ENCODE assay signal across 23 mouse cellular contexts in the genomic region with DNA sequence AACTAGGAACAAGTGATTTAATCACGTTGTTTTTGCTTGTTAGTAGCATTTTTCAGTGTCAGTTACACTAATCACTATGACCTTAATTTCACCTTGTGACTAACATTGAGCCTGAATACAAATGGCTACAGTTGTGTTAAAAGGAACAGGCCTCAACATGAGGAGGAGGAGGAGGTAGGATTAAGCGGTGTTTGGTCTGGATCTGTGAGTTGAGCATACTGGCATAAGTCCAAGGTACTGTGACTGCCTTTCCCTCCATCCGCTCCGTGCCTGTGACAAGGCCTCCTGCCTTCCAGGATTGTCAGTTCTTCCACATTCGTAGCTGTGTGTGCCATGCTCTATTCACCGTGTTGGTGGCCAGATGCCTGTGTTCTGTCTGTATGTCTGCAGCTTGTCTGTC. TPM values are rescaled to one million over a fixed set of nuclear protein-coding genes. Genes with fewer than 3 reads are reported as not detected.
"Had no signal": no experiment of that assay in that cellular context is flagged by ENCODE, and none has a peak within 500 bp of the region (broad histone marks: within the 10 kb centered on the region; RNA-seq: fewer than 3 reads in every experiment).

No protein-coding gene starts in this region.

- H3K4me1 ChIP-seq: limb, embryonic 10.5 days; limb, embryonic 13.5 days; lung, embryonic 15.5 days; midbrain, embryonic 13.5 days had no signal

- ATAC-seq: liver, embryonic 12.5 days; midbrain, embryonic 13.5 days; midbrain, embryonic 16.5 days had no signal

- H3K9me3 ChIP-seq: kidney, embryonic 15.5 days; limb, embryonic 10.5 days; limb, embryonic 13.5 days; liver, embryonic 12.5 days; liver, embryonic 15.5 days; lung, embryonic 15.5 days; megakaryocyte, embryonic 14.5 days; midbrain, embryonic 10.5 days; midbrain, embryonic 13.5 days had no signal

- H3K9ac ChIP-seq: kidney, embryonic 15.5 days; limb, embryonic 13.5 days; liver, embryonic 12.5 days; liver, embryonic 15.5 days; lung, embryonic 15.5 days; midbrain, embryonic 13.5 days had no signal

- H3K4me2 ChIP-seq: kidney, embryonic 15.5 days; limb, embryonic 13.5 days; liver, embryonic 12.5 days; liver, embryonic 15.5 days; lung, embryonic 15.5 days; midbrain, embryonic 13.5 days had no signal

- DNase-seq: kidney, adult 8-10 months; kidney, postnatal 14 days; layer of hippocampus, adult 9-11 months; liver; lung, adult 18-20 months; lung, postnatal 10 days; lung, postnatal 36 days; right cerebral cortex, adult 18-20 months; right cerebral cortex, postnatal 14 days; right cerebral cortex, postnatal 4 days; thymus, postnatal 25 days had no signal

- H3K4me3 ChIP-seq: kidney, embryonic 15.5 days; layer of hippocampus, adult 2 months; limb, embryonic 10.5 days; limb, embryonic 13.5 days; liver, embryonic 12.5 days; liver, embryonic 15.5 days; lung, embryonic 15.5 days; megakaryocyte, embryonic 14.5 days; midbrain, embryonic 10.5 days; midbrain, embryonic 13.5 days had no signal

- H3K27ac ChIP-seq: kidney, embryonic 15.5 days; layer of hippocampus, adult 2 months; limb, embryonic 10.5 days; limb, embryonic 13.5 days; liver, embryonic 12.5 days; liver, embryonic 15.5 days; lung, embryonic 15.5 days; midbrain, embryonic 10.5 days; midbrain, embryonic 13.5 days had no signal

- H3K27me3 ChIP-seq: kidney, embryonic 15.5 days; limb, embryonic 13.5 days; lung, embryonic 15.5 days; midbrain, embryonic 13.5 days had no signal

RNA-seq across cellular contexts. Expression of a gene that starts 55.6 kb away (rescaled TPM):
- total RNA-seq: monocyte, adult 5-6 weeks had no signal
